In genomic region chr11:76998705-76999226, GRCm38 (mm10) we compare ENCODE assay signal across 8 mouse cellular contexts. TPM values are rescaled to one million over a fixed set of nuclear protein-coding genes. Genes with fewer than 3 reads are reported as not detected.
A peak's percentile ranks its signal among the peaks of the same experiment; 100 is the strongest.
DNase-seq lines count a peak whose midpoint lies in the region; ATAC-seq and TF ChIP-seq lines count a peak whose summit lies in the region.

No protein-coding gene starts in this region.

- no peak for ATAC-seq in lung, postnatal 0 days
- ATAC-seq in forebrain, embryonic 11.5 days (replicated peaks; ENCODE audit: low FRiP score): no peak
- no peak for ATAC-seq in limb, embryonic 14.5 days (ENCODE audit: low FRiP score, low read depth)
- ATAC-seq in megakaryocyte progenitor cell, adult 5-6 weeks (replicated peaks; ENCODE audit: poor library complexity): no peak

- H3K36me3 ChIP-seq in lung, postnatal 0 days (ENCODE audit: insufficient read depth, low read length): no peaks in the 10 kb centered on the region
- H3K36me3 ChIP-seq in forebrain, embryonic 11.5 days (ENCODE audit: control insufficient read depth, insufficient read depth, low read length): no peaks in the 10 kb centered on the region
- no peaks in the 10 kb centered on the region for H3K36me3 ChIP-seq in limb, embryonic 14.5 days (ENCODE audit: control insufficient read depth, insufficient read depth, low read length)
- no peaks in the 10 kb centered on the region for H3K36me3 ChIP-seq in small intestine, adult 2 months (ENCODE audit: control insufficient read depth, insufficient read depth, low read length)

- no peak overlapping the region for H3K9ac ChIP-seq in lung, postnatal 0 days (replicated peaks; ENCODE audit: low read depth)
- peak overlapping the region; percentile 27; the same call in 1 of the 2 replicates for H3K9ac ChIP-seq in forebrain, embryonic 11.5 days (ENCODE audit: low read length)
- peak overlapping the region; percentile 40; the same call in 1 of the 2 replicates for H3K9ac ChIP-seq in limb, embryonic 14.5 days (ENCODE audit: low read depth, low read length, severe bottlenecking)

- no peaks in the 10 kb centered on the region for H3K4me1 ChIP-seq in lung, postnatal 0 days (ENCODE audit: insufficient read depth, low read depth, low read length)
- peaks cover 5% of the 10 kb centered on the region; the same call in 1 of the 2 replicates for H3K4me1 ChIP-seq in forebrain, embryonic 11.5 days (replicated peaks; ENCODE audit: control insufficient read depth, insufficient read depth, low read length)
- peaks cover 9% of the 10 kb centered on the region; the same call in 1 of the 2 replicates for H3K4me1 ChIP-seq in limb, embryonic 14.5 days (ENCODE audit: control insufficient read depth, insufficient read depth, low read length)
- H3K4me1 ChIP-seq in small intestine, adult 2 months (ENCODE audit: control insufficient read depth, insufficient read depth, insufficient read length, low read length): peaks cover 15% of the 10 kb centered on the region

- no peak for TF ChIP-seq CTCF in lung, postnatal 0 days (IDR thresholded peaks at IDR 0.05)
- no peak for TF ChIP-seq CTCF in small intestine, adult 2 months (IDR thresholded peaks at IDR 0.05; ENCODE audit: extremely low read depth, insufficient read length, insufficient replicate concordance, low read depth, low read length)

- H3K27me3 ChIP-seq in lung, postnatal 0 days (replicated peaks; ENCODE audit: insufficient read depth, low read length): peaks cover 6% of the 10 kb centered on the region
- H3K27me3 ChIP-seq in forebrain, embryonic 11.5 days (ENCODE audit: control insufficient read depth, insufficient read depth, low read length): peaks cover 32% of the 10 kb centered on the region
- H3K27me3 ChIP-seq in limb, embryonic 14.5 days (ENCODE audit: control insufficient read depth, insufficient read depth, low read length): peaks cover 29% of the 10 kb centered on the region
- H3K27me3 ChIP-seq in small intestine, adult 2 months (ENCODE audit: control insufficient read depth, insufficient read depth, low read length): peaks cover 9% of the 10 kb centered on the region

- no peak for DNase-seq in lung, postnatal 0 days (ENCODE audit: low spot score)
- DNase-seq in lung, postnatal 14 days: no peak
- DNase-seq in forebrain, embryonic 11.5 days (ENCODE audit: low spot score): peak; percentile 61
- no peak for DNase-seq in limb, embryonic 14.5 days (ENCODE audit: low spot score)
- no peak for DNase-seq in right cerebral cortex, postnatal 4 days
- no peak for DNase-seq in gastrocnemius, postnatal 25 days

- no peak overlapping the region for H3K27ac ChIP-seq in lung, postnatal 0 days (ENCODE audit: low read length)
- no peak overlapping the region for H3K27ac ChIP-seq in forebrain, embryonic 11.5 days (ENCODE audit: low read depth, low read length)
- no peak overlapping the region for H3K27ac ChIP-seq in limb, embryonic 14.5 days (replicated peaks; ENCODE audit: low read depth, low read length)
- no peak overlapping the region for H3K27ac ChIP-seq in small intestine, adult 2 months (ENCODE audit: insufficient read depth, low read depth, low read length)

- peak overlapping the region; percentile 43 for H3K4me3 ChIP-seq in lung, postnatal 0 days (ENCODE audit: low read depth, low read length)
- peak overlapping the region; percentile 29 for H3K4me3 ChIP-seq in forebrain, embryonic 11.5 days (ENCODE audit: low read depth, low read length)
- H3K4me3 ChIP-seq in limb, embryonic 14.5 days (replicated peaks; ENCODE audit: low read length): peak overlapping the region; percentile 46
- peak overlapping the region; percentile 57 for H3K4me3 ChIP-seq in small intestine, adult 2 months (ENCODE audit: low read depth, low read length)

- TF ChIP-seq POLR2A in limb, embryonic 14.5 days (IDR thresholded peaks at IDR 0.05; ENCODE audit: borderline replicate concordance, extremely low read depth, insufficient read depth, insufficient read length): no peak
- no peak for TF ChIP-seq POLR2A in small intestine, adult 2 months (IDR thresholded peaks at IDR 0.05; ENCODE audit: low read depth, low read length)

- no peak for TF ChIP-seq EP300 in lung, postnatal 0 days (IDR thresholded peaks at IDR 0.05)

- no peaks in the 10 kb centered on the region for H3K9me3 ChIP-seq in lung, postnatal 0 days (ENCODE audit: low read length)
- no peaks in the 10 kb centered on the region for H3K9me3 ChIP-seq in forebrain, embryonic 11.5 days (ENCODE audit: control insufficient read depth, low read length)
- no peaks in the 10 kb centered on the region for H3K9me3 ChIP-seq in limb, embryonic 14.5 days (ENCODE audit: control insufficient read depth, low read length)

- peak overlapping the region; percentile 77 for H3K4me2 ChIP-seq in lung, postnatal 0 days (replicated peaks; ENCODE audit: low read depth, low read length)
- H3K4me2 ChIP-seq in forebrain, embryonic 11.5 days (ENCODE audit: low read depth, low read length, severe bottlenecking): peak overlapping the region; percentile 60
- H3K4me2 ChIP-seq in limb, embryonic 14.5 days (replicated peaks; ENCODE audit: low read depth, low read length, severe bottlenecking): peak overlapping the region; percentile 81

- WGBS in lung, postnatal 0 days: 7% methylated on average over 22 of the region's 24 CpGs
- 9% methylated on average over 24 of the region's 24 CpGs for WGBS in forebrain, embryonic 11.5 days
- 10% methylated on average over 24 of the region's 24 CpGs for WGBS in limb, embryonic 14.5 days
- WGBS in small intestine, adult 2 months: 32% methylated on average over 24 of the region's 24 CpGs

RNA-seq across cellular contexts. Expression of gene Slc6a4, which starts 0.4 kb away (rescaled TPM):
- 1.8 and 2.4 TPM in 2 replicates for polyA plus RNA-seq in lung, postnatal 0 days (2015; fragmentation: Nextera tagmentation; extraction: Ambion mirVana)
- polyA plus RNA-seq in forebrain, embryonic 11.5 days (2014; fragmentation: Nextera tagmentation; extraction: Ambion mirVana): 0.41 and 1.2 TPM in 2 replicates
- 0.79 and 1.5 TPM in 2 replicates for polyA plus RNA-seq in limb, embryonic 14.5 days (2012; rRNA removed)
- polyA plus RNA-seq in limb, embryonic 14.5 days (2014; fragmentation: Nextera tagmentation; extraction: Ambion mirVana): 0.90 and 1.2 TPM in 2 replicates
- polyA plus RNA-seq in small intestine, adult 2 months (2012; rRNA removed): 21.6 and 67.2 TPM in 2 replicates
- not detected in 2 replicates for total RNA-seq in megakaryocyte progenitor cell, adult 5-6 weeks (2015)
- total RNA-seq in megakaryocyte progenitor cell, adult 5-6 weeks (2017): not detected in 2 replicates
- under 1 TPM in 1 of 2 experiments, not detected in 1; 0.56 TPM for total RNA-seq in gastrocnemius, postnatal 25 days (2021)
